Mouse (Mus musculus): ENCODE measurements at regions not wholly inside any gene's neighbourhood (a gene's known extent, or its start where the extent isn't known, plus 50 kb on each side); places are given as distances from the start of the nearest gene placed in this dataset.
A peak's percentile ranks its signal among the peaks of the same experiment; 100 is the strongest.

DNA sequence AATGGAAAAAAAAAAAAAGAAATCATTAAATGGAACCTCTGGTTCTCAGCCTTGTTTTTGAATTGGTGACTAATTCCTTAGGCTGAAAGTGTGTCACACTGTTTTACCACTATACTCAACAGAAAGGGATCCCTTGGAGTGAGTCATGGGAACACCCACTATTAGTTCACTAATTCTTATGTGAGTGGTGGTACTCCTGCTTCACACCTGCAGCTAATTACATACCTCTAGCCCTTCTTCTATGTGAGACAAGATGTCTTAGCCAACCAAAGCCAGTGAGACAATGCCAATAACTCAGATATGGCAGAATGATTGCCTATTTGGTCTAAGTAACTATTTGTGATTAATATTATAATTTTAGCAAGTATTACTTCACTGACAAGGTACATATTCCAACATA, 398.9 kb downstream of the Vps13c start:
- no peak for ATAC-seq (ENCODE audit: low FRiP score, low TSS enrichment)
- no peaks in the 10 kb centered on the region for H3K9me3 ChIP-seq (ENCODE audit: low read length)
- no peaks in the 10 kb centered on the region for H3K4me1 ChIP-seq (ENCODE audit: insufficient read depth, low read length)
- no peaks in the 10 kb centered on the region for H3K36me3 ChIP-seq (ENCODE audit: insufficient read depth, low read length)
- no peak overlapping the region for H3K4me3 ChIP-seq (ENCODE audit: low read length)
- no peaks in the 10 kb centered on the region for H3K27me3 ChIP-seq (ENCODE audit: insufficient read depth, low read length)
- no peak overlapping the region for H3K9ac ChIP-seq (replicated peaks; ENCODE audit: low read length)
- H3K27ac ChIP-seq (ENCODE audit: low read length), result no peak overlapping the region
- H3K4me2 ChIP-seq (replicated peaks; ENCODE audit: low read depth, low read length), result no peak overlapping the region

DNA sequence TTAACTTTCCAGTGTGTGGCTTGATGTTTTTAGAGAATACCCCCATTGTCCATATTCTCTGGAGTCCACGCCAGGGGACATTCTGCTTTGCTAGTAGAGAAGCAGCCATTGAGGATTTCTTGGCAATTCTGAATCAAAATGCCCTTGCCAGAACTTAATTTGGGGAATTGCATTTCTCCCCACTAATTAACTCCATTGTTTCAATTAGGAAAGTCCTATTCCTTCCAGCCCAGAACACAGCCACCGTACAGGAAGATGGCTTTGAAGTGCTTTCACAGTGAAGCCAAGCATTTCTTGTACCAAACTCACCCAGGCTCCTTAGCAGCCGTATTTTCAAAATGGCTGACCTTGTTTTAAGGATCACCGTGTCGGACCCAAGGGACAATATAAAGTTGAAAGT, 399.4 kb downstream of the Vps13c start:
- no peak overlapping the region for H3K9ac ChIP-seq (replicated peaks; ENCODE audit: low read length)
- 84% methylated on average over 5 of the region's 5 CpGs for WGBS

DNA sequence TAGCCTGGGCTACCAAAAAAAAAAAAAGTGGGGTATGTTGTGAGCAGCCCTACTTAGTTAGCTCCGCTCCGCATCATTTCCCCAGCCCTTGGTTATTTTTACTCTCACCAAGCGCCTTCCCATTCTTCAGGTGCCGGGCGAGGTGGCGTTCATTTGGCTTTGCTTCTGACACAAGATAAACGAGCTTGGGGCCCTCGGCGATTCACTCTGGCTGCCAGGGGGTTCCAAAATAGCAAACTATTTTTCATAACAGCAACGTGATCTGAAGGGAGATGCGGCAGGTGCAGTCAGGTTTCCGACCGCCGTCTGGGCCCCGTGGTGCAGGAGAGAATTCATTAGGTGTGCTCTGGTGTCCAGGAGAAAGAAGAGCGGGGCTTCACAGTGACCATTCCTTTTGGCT, 403.6 kb upstream of the Rora start:
- H3K27me3 ChIP-seq (ENCODE audit: insufficient read depth, low read length), result no peaks in the 10 kb centered on the region
- no peak overlapping the region for H3K4me2 ChIP-seq (replicated peaks; ENCODE audit: low read depth, low read length)
- H3K9ac ChIP-seq (replicated peaks; ENCODE audit: low read length), result no peak overlapping the region
- H3K27ac ChIP-seq (ENCODE audit: low read length), result no peak overlapping the region
- H3K36me3 ChIP-seq (ENCODE audit: insufficient read depth, low read length), result no peaks in the 10 kb centered on the region
- H3K4me3 ChIP-seq (ENCODE audit: low read length), result no peak overlapping the region
- 0 out of 2 replicates have a peak, but pooled peaks cover 3% of the 10 kb centered on the region for H3K4me1 ChIP-seq (ENCODE audit: insufficient read depth, low read length)
- WGBS, result 79% methylated on average over 16 of the region's 16 CpGs
- ATAC-seq (ENCODE audit: low FRiP score, low TSS enrichment), result no peak
- H3K9me3 ChIP-seq (ENCODE audit: low read length), result no peaks in the 10 kb centered on the region

More for the DNA sequence above, 399.4 kb downstream of the Vps13c start:
- Histone ChIP-seq H3K4me2 (replicated peaks; ENCODE audit: low read depth, low read length) (no peak overlapping the region), H3K4me3 (ENCODE audit: low read length) (no peak overlapping the region), H3K4me1 (ENCODE audit: insufficient read depth, low read length) (no peaks in the 10 kb centered on the region), H3K27me3 (ENCODE audit: insufficient read depth, low read length) (no peaks in the 10 kb centered on the region), H3K9me3 (ENCODE audit: low read length) (no peaks in the 10 kb centered on the region), H3K36me3 (ENCODE audit: insufficient read depth, low read length) (no peaks in the 10 kb centered on the region), H3K27ac (ENCODE audit: low read length) (no peak overlapping the region)
- no peak for ATAC-seq (ENCODE audit: low FRiP score, low TSS enrichment)

DNA sequence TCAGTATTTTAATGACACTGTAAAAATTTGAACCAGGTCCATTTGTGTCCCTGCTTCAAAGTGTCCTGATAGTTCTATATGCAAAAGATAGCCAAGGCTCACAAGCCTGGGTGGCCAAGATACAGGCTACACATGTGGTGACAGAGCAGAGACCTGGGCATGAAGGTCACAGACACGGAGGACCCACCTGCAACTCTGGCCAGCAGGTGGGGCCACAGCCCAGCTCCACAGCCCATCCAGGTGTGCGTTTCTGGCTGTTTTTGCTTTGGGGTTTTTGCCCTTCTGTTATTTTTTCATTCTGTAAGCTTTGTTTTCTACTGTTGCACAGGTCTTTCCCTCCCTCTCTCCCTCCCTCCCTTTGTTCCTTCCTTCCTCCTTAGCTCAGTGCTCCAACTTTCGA, 399.4 kb upstream of the Rora start:
- no peak overlapping the region for H3K4me2 ChIP-seq (replicated peaks; ENCODE audit: low read depth, low read length)
- H3K4me1 ChIP-seq (ENCODE audit: insufficient read depth, low read length), result no peaks in the 10 kb centered on the region
- H3K9ac ChIP-seq (replicated peaks; ENCODE audit: low read length), result no peak overlapping the region
- H3K9me3 ChIP-seq (ENCODE audit: low read length), result no peaks in the 10 kb centered on the region
- ATAC-seq (ENCODE audit: low FRiP score, low TSS enrichment), result no peak
- H3K36me3 ChIP-seq (ENCODE audit: insufficient read depth, low read length), result no peaks in the 10 kb centered on the region
- H3K4me3 ChIP-seq (ENCODE audit: low read length), result no peak overlapping the region
- no peaks in the 10 kb centered on the region for H3K27me3 ChIP-seq (ENCODE audit: insufficient read depth, low read length)
- 45% methylated on average over 3 of the region's 3 CpGs for WGBS
- H3K27ac ChIP-seq (ENCODE audit: low read length), result no peak overlapping the region

DNA sequence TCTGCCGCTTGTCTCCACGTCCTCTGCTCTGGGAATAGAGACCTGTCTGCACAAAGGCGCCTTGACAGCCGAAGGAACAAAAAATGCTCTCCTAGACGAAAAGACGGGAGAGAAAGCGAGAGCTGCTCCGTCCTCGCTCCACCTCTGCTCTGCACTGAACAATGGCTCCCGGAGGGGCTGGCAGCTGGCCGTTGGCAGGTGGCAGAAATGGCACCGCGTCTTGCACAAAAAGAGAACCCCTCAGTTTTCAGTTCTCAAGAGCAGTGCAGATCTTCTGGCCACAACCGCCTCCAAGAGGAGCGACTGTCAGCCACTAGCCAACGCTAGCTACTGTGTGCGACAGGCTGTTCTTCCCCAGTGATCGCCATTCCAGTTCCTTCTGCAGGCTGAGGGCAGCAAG, 385.0 kb upstream of the Rora start:
- Histone ChIP-seq H3K27ac (ENCODE audit: low read length) (no peak overlapping the region), H3K9ac (replicated peaks; ENCODE audit: low read length) (no peak overlapping the region), H3K27me3 (ENCODE audit: insufficient read depth, low read length) (no peaks in the 10 kb centered on the region), H3K4me2 (replicated peaks; ENCODE audit: low read depth, low read length) (no peak overlapping the region), H3K36me3 (ENCODE audit: insufficient read depth, low read length) (no peaks in the 10 kb centered on the region), H3K4me1 (ENCODE audit: insufficient read depth, low read length) (no peaks in the 10 kb centered on the region), H3K4me3 (ENCODE audit: low read length) (no peak overlapping the region), H3K9me3 (ENCODE audit: low read length) (no peaks in the 10 kb centered on the region)
- ATAC-seq (ENCODE audit: low FRiP score, low TSS enrichment), result no peak
- 87% methylated on average over 18 of the region's 18 CpGs for whole genome bisulfite sequencing

DNA sequence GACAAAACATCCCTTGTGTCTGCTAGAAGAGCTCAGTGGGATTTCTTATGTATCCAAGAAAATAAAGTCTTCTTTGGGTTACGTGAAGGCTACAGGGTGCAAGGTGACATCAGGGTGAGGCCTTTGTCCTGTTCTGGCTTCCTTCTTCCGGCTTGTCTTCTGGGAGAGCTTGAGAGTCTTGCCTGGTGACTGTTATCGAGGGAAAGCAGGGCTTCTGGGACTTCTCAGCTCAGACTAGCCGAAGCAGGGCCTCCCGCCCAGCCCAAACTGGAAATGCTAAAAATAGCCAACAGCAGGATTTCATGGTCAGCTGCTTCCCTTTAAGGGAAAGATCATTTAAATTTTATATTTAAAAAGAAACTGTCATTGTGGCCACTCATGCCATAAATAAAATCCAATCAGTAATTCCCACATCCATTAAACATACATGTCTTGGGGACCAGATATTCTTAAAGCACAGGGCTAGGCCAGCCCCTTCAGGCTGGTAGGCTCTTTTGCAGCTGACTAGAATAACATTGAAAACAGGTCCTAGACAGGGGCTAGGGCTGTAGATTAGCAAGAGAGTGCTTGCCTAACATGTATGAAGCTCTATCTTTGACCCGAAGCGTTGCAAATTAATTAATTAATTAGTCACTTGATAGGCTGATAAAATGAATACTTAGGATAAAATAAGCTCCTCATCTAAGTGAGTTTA, 351.2 kb upstream of the Rora start:
- 22% methylated on average over 7 of the region's 7 CpGs for WGBS
- Histone ChIP-seq H3K4me3 (ENCODE audit: low read length) (no peak overlapping the region), H3K9ac (replicated peaks; ENCODE audit: low read length) (no peak overlapping the region), H3K9me3 (ENCODE audit: low read length) (no peaks in the 10 kb centered on the region), H3K4me2 (replicated peaks; ENCODE audit: low read depth, low read length) (no peak overlapping the region), H3K4me1 (ENCODE audit: insufficient read depth, low read length) (peaks cover 9% of the 10 kb centered on the region; the same call in 1 of the 2 replicates), H3K27ac (ENCODE audit: low read length) (peak overlapping the region; percentile 76), H3K36me3 (ENCODE audit: insufficient read depth, low read length) (no peaks in the 10 kb centered on the region), H3K27me3 (ENCODE audit: insufficient read depth, low read length) (no peaks in the 10 kb centered on the region)
- ATAC-seq (ENCODE audit: low FRiP score, low TSS enrichment), result peak; percentile 77

DNA sequence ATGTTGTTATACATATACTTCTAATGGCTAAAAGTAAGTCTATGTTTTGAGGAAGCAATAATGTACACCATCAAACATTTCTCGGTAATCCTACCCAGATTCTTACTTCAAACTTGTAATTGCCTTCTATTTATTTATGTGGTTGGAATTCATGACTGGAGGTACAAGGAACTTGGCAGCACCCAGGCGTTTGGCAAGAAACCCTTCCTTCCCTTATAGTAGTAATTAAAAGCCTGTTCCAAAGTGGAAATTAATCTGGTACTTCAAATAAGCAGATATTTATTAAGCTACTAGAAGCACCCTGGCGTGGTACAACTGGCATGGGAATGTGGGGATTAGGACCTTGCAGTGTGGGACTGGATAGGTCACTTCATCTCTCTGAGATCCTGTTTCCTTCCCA, 322.9 kb upstream of the Rora start:
- Histone ChIP-seq H3K4me3 (ENCODE audit: low read length) (no peak overlapping the region), H3K4me1 (ENCODE audit: insufficient read depth, low read length) (no peaks in the 10 kb centered on the region), H3K27me3 (ENCODE audit: insufficient read depth, low read length) (no peaks in the 10 kb centered on the region), H3K4me2 (replicated peaks; ENCODE audit: low read depth, low read length) (no peak overlapping the region), H3K9me3 (ENCODE audit: low read length) (no peaks in the 10 kb centered on the region), H3K27ac (ENCODE audit: low read length) (no peak overlapping the region), H3K36me3 (ENCODE audit: insufficient read depth, low read length) (no peaks in the 10 kb centered on the region), H3K9ac (replicated peaks; ENCODE audit: low read length) (no peak overlapping the region)
- ATAC-seq (ENCODE audit: low FRiP score, low TSS enrichment), result no peak
- WGBS, result 69% methylated on average over 3 of the region's 3 CpGs

DNA sequence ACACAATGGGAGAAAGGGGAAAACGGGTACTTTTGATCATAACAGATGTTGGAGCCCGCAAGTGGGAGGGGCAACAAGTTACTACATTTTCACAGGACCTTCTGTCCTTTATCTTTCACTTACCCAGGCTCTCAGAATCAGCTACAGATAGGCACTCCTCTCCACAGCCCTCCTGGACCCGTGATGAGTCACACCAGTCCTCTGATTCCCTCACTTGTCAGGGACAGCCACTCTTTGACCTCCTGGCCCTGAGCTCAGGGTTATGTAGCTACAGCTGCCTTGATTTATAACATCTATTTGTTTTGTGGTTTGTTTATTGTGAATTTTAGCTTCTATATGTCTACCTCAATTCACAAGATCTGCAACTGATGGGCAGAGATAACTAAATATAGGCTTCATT, 312.7 kb upstream of the Rora start:
- no peaks in the 10 kb centered on the region for H3K9me3 ChIP-seq (ENCODE audit: low read length)
- no peaks in the 10 kb centered on the region for H3K27me3 ChIP-seq (ENCODE audit: insufficient read depth, low read length)
- 41% methylated on average over 3 of the region's 3 CpGs for WGBS
- ATAC-seq (ENCODE audit: low FRiP score, low TSS enrichment), result no peak
- no peak overlapping the region for H3K4me2 ChIP-seq (replicated peaks; ENCODE audit: low read depth, low read length)
- H3K27ac ChIP-seq (ENCODE audit: low read length), result no peak overlapping the region
- H3K9ac ChIP-seq (replicated peaks; ENCODE audit: low read length), result no peak overlapping the region
- no peaks in the 10 kb centered on the region for H3K4me1 ChIP-seq (ENCODE audit: insufficient read depth, low read length)
- no peaks in the 10 kb centered on the region for H3K36me3 ChIP-seq (ENCODE audit: insufficient read depth, low read length)
- no peak overlapping the region for H3K4me3 ChIP-seq (ENCODE audit: low read length)

DNA sequence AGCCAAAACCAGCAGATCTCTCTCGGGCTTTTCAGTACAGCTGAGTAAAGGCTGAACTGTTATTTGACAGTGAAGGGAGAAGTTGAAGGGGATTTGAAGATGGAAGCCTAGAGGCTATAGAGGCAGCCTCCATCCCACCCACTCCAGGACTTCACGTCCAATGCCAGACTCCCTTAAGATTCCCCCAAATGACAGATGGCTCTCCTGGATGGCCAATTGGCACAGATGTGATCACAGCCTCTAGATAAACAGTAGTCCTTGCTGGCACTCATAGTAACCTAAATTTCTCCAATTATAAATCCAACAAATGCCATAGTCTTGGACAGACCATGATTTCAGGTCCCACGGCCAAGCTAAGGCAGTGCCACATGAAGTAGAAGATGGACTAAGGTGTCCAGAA, 312.1 kb upstream of the Rora start:
- 81% methylated on average over 3 of the region's 3 CpGs for WGBS
- H3K27me3 ChIP-seq (ENCODE audit: insufficient read depth, low read length), result no peaks in the 10 kb centered on the region
- ATAC-seq (ENCODE audit: low FRiP score, low TSS enrichment), result no peak
- H3K36me3 ChIP-seq (ENCODE audit: insufficient read depth, low read length), result no peaks in the 10 kb centered on the region
- H3K9ac ChIP-seq (replicated peaks; ENCODE audit: low read length), result no peak overlapping the region
- H3K27ac ChIP-seq (ENCODE audit: low read length), result no peak overlapping the region
- H3K4me1 ChIP-seq (ENCODE audit: insufficient read depth, low read length), result no peaks in the 10 kb centered on the region
- no peak overlapping the region for H3K4me2 ChIP-seq (replicated peaks; ENCODE audit: low read depth, low read length)
- no peak overlapping the region for H3K4me3 ChIP-seq (ENCODE audit: low read length)
- no peaks in the 10 kb centered on the region for H3K9me3 ChIP-seq (ENCODE audit: low read length)

DNA sequence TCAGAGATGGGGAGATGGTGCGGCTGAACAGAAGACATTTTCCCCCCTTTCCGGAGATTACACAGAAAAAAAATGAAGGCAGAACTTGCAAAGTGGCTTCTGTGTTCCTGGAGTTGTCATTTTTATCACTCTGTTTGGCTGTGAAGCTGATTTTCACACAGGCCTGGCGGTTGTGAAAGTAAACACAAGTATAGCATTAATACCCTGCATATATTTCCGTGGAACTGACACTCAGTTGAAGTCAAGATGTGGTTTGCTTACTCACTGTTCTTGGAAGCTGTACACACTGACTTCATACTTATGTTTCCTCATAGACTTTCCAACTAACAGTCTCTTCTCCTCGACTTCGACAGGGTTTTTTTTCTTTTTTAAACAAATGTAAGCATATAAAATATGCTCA, 306.2 kb upstream of the Rora start:
- peaks cover 2% of the 10 kb centered on the region; the same call in 1 of the 2 replicates for H3K4me1 ChIP-seq (ENCODE audit: insufficient read depth, low read length)
- H3K36me3 ChIP-seq (ENCODE audit: insufficient read depth, low read length), result no peaks in the 10 kb centered on the region
- ATAC-seq (ENCODE audit: low FRiP score, low TSS enrichment), result no peak
- no peaks in the 10 kb centered on the region for H3K27me3 ChIP-seq (ENCODE audit: insufficient read depth, low read length)
- WGBS, result 72% methylated on average over 6 of the region's 6 CpGs
- H3K9ac ChIP-seq (replicated peaks; ENCODE audit: low read length), result no peak overlapping the region
- no peak overlapping the region for H3K4me3 ChIP-seq (ENCODE audit: low read length)
- no peak overlapping the region for H3K4me2 ChIP-seq (replicated peaks; ENCODE audit: low read depth, low read length)
- H3K9me3 ChIP-seq (ENCODE audit: low read length), result no peaks in the 10 kb centered on the region
- H3K27ac ChIP-seq (ENCODE audit: low read length), result no peak overlapping the region

Measured in kidney, embryonic 16.5 days (tissue).